In the genomic region with DNA sequence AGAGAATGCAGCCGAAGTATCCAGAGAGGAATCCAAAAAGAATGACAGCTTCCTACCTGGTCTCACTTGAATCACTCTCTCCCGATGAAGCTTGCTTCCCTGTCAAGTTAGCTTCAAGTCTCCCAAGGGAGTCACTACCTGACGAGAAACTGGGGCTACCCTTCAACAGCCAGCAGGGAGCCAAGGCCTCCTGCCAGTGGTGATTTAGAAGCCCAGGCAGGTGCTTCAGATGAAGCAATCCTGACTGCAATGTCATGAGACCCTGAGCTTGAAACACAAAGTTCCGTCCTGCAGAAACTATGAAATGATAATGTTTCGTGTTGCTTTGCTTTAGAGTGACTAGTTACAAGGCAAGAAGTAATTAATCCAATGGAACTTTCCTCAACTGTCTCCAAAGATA, we compare ENCODE assay signal across 11 mouse cellular contexts. TPM values are rescaled to one million over a fixed set of nuclear protein-coding genes. Genes with fewer than 3 reads are reported as not detected.
"Had no signal": no experiment of that assay in that cellular context is flagged by ENCODE, and none has a peak within 500 bp of the region (broad histone marks: within the 10 kb centered on the region; RNA-seq: fewer than 3 reads in every experiment).

No protein-coding gene starts in this region.

- DNase-seq: liver, postnatal 0 days; lung, adult 2 months; lung, postnatal 14 days; lung, postnatal 36 days; right cerebral cortex, postnatal 14 days; spleen, adult 18-20 months; thymus, adult 18-20 months; thymus, postnatal 14 days; thymus, postnatal 36 days had no signal

RNA-seq across cellular contexts. Expression of a gene that starts 40.4 kb away (rescaled TPM):
- total RNA-seq: megakaryocyte progenitor cell, adult 5-6 weeks; monocyte, adult 5-6 weeks had no signal
